Mouse (Mus musculus) cerebral cortex, adult 2 months (tissue): ENCODE measurements around the gene Yars2.

Experiments used
- WGBS: fragments of 180-500 bp; shearing (Covaris S2); methylation state at CpG from one replicate; pipeline ENCODE4 v1.1.7; 2018; 5-methylcytosine and 5-hydroxymethylcytosine counted together

Gene Yars2

DNA sequence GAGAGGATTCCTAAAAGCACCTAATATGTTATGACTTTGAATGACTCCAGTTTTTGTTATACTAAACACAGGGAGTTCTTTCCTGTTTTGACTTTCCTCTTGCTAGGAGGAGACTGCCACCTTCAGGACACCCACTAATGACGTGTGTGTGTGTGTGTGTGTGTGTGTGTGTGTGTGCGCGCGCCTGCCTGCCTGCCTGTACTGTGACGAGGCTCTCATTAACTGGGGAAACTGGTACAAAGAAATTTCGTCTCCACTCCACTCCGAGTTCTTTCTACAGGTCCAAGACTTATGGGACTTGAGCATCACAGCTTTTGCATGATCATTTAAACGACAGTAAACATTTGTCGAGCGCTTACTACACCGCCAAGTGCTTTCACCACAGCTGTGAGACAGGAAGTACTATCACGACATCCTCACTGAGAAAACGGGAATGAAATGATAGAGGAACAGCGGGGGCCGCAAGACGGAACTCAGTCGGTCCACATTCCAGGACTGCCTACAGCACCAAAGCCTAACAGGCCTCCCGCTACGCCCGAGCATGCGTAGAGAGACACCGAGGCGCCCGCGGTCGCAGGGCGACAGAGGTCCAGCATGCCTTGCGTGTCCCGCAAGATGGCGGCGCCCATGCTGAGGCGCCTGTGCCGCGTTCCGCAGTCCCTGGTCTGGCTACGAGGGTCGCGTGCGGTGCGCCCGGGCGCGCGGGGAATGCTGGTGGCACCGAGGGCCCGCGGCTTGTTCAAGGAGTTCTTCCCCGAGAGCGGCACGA lies at the start of gene Yars2:
Gene Yars2 (plus strand): TSS at position 597 of the 769 bp plus-strand sequence.
- under 1% methylated on average over 50 of the region's 50 CpGs for WGBS

DNA sequence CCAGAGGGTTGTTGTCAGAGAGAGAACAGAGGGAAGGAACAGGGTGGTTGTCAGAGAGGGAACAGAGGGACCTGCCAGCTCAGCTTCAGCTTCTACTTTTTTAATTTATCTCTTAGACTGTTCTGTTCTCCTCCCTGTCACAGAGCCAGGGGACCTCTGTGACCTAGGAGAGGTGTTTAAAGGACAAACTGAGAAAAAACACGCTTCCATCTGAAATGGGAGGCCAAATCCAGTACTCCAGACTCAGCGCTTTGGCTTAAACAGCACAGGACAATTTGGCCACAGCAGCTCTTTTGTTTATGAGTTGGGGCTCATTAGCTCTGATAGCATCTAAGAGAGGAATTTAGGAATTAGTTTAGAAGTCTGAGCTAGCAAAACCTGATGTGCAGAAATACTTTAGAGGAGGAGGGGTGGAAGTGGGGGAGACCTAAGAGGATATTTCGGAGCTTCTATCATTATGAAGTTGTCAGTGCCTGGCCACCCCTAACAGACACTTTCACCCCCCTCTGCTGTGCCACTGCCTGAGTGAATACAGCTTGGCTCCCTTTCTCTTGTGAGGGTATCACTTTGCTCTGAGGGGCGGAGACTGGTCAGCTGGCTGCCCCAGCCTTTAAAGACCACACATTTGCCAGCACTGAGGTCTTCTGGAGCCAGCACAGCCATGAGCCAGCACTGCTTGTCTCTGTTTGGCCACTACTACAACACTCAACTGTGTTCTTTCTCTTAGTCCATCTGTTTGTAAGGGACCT lies 49.3 kb upstream of the Yars2 start:
- 65% methylated on average over 4 of the region's 4 CpGs for WGBS

DNA sequence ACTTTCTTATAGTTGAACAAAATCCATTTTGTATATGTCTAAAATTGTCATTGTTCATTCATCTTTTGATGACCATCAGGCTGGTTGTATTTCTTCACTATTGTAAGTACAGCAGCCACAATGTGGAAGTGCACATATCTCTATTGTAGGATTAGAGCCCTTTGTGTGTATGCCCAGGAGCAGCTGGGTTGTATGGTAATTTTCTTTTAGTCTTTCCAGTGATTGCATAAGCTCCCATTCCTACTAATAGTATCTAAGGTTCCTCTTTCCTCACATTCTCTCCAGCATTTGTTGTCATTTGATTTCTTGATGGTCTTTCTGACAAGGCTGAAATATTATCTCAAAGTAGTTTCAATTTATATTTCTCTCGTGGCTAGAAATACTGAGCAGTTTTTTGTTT lies 47.5 kb upstream of the Yars2 start:
- 81% methylated on average over 1 of the region's 1 CpGs for WGBS

DNA sequence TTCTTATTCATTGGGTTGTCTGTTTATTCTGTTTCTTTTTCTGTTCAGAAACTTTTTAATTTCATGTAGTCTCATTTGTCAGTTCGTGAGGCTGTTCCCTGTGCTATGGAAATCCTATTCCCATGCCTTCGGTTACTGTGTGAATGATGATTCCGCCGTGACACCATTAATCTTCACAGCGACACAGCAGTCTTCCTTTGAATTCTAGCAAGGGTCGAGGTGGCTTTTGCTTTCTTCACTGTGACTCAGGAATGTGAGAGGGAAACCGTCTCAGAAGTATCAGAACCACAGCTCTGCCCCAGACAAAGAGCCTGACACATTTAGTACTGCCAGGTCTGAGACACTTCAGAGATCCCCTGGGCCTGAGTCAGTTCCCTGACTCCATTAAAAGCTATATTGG lies 46.9 kb upstream of the Yars2 start:
- WGBS, result 92% methylated on average over 7 of the region's 7 CpGs

DNA sequence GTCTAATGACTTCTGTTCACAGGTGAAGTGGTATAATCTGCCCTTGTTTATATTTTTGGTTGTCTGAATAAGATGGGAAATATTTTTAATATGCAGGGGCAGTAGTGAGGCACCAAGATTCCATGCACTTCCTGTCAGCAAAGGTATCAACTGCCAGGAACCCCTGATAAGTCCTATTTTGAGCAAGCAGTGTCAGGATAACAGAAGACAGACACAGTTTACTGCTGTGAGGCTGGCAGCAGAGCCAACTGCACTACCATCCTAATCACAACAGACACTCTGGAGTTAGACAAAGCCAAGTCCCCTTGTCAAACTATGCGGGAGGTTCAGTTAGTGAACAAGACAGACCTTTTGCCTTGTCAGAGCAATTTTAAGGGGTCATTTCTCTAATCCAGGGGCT lies 46.1 kb upstream of the Yars2 start:
- 86% methylated on average over 1 of the region's 1 CpGs for WGBS

DNA sequence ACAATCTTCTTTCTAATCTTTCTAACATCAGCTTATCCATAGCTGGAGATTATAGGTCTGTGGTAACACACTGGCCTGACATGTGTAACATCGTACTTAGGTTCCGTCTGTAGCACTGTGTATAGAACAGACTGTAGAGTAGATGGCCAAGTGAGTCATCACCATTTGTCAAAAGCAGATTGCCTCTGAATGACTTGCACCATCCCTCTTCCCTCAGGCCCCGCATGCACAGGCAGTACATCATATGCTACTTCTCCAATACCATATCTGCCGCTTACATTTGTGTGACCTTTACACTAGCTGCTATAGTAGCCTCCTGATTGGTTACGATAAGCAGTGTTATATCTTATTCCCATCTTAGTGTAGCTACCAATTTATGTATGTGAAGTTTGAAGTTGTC lies 41.9 kb upstream of the Yars2 start:
- 80% methylated on average over 5 of the region's 5 CpGs for WGBS

DNA sequence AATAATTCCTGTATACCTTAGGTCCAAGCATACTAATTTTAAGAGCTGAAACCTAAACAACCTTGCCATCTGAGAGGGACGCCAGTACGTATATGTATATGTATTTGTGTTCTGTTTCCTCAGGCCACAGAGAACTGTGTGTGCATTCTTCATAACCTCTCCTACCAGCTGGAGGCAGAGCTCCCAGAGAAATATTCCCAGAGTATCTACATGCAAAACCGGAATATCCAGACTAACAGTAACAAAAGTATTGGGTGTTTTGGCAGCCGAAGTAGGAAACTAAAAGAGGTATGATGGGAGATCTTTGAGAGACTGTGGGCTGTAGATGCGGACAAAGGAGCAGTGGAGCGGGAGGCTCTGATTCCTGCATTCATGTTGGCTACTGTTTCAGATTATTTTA lies 41.3 kb upstream of the Yars2 start:
- WGBS, result 74% methylated on average over 6 of the region's 6 CpGs

DNA sequence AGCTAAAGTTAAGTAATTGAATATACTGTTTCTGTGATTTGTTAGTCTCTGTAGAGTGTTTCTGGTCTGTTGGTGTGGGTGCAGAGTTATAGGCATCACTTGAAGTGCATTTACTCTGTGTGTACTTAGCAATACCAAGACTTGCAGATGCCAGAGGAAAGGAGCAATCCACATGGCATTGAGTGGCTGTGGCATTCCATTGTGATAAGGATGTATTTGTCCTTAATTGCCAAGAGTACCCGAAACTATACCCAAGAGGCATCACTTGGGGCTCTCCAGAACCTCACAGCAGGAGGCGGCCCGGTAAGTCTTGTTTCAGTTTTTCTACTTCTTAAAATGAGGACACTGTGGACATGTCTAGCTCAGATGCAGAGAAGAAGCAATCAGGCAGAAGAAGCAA lies 40.3 kb upstream of the Yars2 start:
- 78% methylated on average over 3 of the region's 3 CpGs for WGBS

DNA sequence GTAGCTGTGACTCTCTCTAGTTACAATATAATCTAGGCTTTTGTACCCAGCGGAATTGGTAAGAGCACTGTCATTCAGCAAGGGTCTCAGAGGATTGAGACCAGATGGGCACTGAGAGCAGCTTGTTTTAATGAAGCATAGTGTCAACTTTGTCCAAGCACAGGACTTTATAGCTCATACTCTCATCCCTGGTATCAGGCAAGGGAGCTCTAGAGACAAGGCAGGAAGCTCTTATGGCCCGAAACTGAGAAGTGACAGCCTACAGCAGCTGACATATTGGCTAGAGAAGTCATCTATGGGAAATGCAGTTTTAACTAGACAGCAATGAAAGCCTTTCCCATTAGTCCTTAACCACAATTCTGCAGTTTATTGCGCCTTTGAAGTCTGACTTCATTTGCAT lies 29.8 kb upstream of the Yars2 start:
- 65% methylated on average over 3 of the region's 3 CpGs for WGBS

DNA sequence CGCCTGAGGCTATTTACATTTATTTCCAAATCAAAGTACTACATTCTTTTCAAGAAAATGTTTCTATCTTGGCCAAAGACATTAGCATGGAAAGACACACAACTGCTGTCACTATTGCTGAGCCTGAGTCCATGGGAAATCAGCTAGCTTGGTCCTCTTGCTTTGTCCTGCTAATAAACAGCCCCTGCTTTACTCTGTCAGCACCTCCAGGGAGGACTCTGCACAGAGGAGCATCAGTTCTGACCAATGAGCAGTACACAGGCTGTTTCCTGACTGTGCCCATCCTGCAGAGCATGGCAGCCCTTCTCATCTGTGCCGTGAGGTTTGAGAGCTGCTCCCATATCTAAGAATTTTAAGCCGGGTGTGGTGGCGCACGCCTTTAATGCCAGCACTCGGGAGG lies 29.0 kb upstream of the Yars2 start:
- WGBS, result 77% methylated on average over 6 of the region's 6 CpGs

DNA sequence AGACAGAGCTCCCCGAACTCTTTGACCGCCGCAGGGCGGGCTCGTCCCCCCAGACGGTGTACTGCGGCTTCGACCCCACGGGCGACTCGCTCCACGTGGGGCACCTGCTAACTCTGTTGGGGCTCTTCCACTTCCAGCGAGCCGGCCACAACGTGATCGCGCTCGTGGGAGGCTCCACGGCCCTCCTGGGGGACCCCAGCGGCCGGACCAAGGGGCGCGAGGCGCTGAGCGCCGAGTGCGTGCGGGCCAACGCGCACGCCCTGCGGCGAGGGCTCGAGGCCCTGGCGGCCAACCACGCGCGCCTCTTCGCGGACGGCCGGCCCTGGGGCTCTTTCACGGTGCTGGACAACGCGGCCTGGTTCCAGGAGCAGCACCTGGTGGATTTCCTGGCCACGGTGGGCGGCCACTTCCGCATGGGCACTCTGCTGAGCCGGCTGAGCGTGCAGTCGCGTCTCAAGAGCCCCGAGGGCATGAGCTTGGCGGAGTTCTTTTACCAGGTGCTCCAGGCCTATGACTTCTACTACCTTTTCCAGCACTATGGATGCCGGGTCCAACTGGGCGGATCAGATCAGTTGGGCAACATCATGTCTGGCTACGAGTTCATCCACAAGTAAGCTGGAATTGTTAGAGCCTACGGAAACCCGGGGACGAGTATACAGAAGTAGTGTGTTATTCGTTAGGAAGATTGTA lies 518 bp downstream of the Yars2 start:
- under 1% methylated on average over 61 of the region's 61 CpGs for WGBS

DNA sequence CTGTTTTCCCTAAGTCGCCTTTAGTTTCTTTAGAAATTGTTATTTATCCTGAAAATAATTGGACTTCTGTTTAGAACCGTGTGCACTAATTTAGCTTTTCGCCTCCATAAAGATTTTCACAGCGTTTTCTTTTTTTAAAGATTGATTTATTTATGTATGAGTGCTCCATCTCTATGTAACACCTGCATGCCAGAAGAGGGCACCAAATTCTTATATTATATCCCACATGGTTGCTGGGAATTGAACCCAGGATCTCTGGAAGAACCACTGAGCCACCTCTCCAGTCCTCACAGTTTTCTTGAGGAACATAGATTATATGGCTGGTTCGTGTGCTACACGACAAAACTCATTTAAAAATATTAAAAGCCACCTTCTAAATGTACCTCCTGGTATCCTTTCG lies 1.1 kb downstream of the Yars2 start:
- 21% methylated on average over 7 of the region's 7 CpGs for WGBS

DNA sequence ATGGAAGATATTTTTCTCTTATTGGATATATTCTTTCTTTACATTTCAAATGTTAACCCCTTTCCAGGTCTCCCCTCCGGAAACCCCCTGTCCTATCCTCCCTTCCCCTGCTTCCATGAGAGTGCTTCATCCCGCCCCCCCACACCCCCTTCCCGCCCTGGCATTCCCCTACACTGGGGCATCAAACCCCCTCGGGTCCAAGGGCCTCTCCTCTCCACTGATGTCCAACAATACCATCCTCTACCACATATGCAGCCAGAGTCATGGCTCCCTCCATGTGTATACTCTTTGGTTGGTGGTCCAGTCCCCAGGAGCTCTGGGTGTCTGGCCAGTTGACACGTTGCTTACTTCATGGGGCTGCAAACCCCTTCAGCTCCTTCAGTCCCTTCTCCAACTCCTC lies 8.6 kb downstream of the Yars2 start:
- WGBS, result 88% methylated on average over 5 of the region's 5 CpGs

DNA sequence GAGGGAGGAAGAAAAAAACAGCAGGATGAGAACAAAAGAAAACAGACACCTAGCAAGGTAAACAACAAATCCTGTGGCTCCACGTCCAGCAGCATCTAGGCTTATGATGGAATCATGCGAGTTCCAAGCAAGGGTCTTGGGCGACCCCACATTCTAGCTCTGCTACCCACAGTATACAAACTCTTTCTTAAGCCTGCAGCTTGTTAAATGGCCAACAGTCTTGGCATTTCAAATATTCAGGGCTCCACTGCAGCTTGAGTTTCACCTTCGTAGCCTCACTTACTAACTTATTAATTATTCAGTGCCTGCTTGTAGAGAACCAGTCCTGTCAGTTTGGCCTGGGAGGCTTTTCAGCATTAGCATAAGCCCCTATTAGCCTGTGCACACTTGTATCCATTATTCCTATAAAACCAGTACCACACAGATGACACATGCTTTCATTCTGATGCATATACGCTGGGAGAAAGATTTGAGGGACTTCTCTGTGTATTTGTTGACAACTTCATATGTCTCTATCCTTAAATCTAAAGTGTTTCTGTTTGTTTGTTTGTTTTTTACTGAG lies 23.1 kb downstream of the Yars2 start:
- 76% methylated on average over 5 of the region's 5 CpGs for WGBS

DNA sequence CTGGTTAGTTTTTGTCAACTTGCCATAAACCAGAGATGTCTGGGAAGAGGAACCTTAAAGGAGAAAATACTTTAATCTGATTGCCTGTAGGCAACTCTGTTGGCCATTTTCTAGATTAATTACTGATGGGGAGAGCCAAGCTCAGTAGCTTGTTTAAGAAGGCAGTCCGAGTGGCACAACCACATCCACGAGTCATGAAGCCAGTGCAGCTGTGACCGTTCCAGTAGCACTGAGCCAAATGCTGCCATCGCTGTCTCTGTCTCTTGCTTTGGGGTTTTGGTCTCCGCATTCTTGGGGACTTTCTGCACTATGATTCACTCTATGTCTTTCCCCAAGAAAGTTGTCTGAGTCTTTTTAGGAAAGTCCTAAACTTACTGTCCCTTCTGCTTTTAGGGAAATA lies 43.7 kb downstream of the Yars2 start:
- 75% methylated on average over 5 of the region's 5 CpGs for WGBS

DNA sequence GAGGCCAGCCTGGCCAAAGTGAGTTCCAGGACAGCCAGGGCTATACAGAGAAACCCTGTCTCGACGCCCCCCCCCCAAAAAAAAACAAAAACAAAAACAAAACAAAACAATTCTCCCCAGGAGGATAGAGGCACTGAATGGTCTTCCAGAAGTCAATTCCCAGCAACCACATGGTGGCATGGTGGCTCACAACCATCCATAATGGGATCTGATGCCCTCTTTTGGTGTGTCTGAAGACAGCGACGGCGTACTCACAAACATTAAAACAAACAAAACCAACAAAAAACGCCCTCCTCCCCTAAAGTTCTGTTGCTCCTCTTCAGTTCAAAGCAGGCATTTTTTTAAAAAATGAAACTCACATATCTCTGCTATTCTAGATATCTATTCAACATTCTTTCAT lies 55.1 kb downstream of the Yars2 start:
- 6% methylated on average over 6 of the region's 6 CpGs for WGBS

DNA sequence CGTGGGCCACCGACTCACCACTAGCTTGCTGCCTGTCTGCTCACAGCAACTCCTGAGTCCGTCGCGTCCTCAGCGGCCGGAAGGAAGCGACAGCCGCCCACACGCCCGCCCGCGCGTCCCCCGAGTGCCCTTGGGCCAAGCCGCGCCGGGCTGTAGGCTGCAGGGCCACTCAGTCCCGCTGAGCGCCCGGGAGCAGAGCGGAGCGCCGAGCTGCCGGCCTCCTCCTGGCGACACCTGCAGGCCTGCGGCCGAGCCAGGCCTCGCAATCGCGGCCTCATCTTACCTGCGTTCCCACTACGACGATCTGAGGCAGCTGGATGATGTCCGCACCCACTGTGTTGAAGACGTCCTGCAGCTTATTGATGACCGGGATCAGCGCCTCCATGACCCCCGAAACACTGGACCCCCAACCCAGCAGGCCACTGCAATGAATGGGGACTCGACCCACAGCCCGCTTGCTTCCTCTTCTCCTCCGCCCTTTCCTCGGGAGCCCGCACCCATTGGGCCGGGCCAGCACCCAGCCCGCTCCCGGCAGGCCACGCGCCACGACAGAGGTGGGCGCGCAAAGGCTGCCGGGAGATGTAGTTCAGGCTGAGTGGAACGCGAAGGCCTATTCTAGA lies 55.8 kb downstream of the Yars2 start, which contains the start of gene Dnm1l:
Gene Dnm1l (minus strand): TSS at position 479 of the 620 bp plus-strand sequence.
- under 1% methylated on average over 55 of the region's 55 CpGs for WGBS

DNA sequence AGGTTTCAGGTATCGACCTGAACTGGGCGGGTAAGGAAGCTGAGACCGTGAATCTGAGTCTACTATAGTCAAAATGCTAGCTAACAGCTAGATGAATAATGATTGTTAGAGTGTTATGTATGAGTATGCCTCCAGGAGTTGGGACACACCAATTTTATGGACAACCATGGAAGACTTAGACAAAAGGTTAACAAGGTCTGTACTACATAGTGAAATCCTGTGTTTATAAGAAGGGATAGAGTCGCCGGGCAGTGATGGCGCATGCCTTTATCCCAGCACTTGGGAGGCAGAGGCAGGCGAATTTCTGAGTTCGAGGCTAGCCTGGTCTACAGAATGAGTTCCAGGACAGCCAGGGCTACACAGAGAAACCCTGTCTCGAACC lies 56.3 kb downstream of the Yars2 start:
- 51% methylated on average over 9 of the region's 9 CpGs for WGBS
